Mouse (Mus musculus) brown adipose tissue, adult 24 weeks (tissue): ENCODE results near the gene Spag7. TPM values are rescaled to one million over a fixed set of nuclear protein-coding genes. Genes with fewer than 3 reads are reported as not detected.
A peak's percentile ranks its signal among the peaks of the same experiment; 100 is the strongest.

Experiments used
- H3K27ac ChIP-seq: fragments of 200-500 bp; replicated peaks from 2 replicates; pipeline ENCODE4 v1.5.1; 2012; ENCODE audit warnings: low read depth, mild to moderate bottlenecking, low read length
- H3K4me1 ChIP-seq: fragments of 200-500 bp; 2 replicates; pipeline ENCODE4 v1.6.1; 2012; ENCODE audit warnings: low read length, mixed read lengths; ENCODE audit not compliant: control insufficient read depth, insufficient read depth, insufficient read length
- H3K4me3 ChIP-seq: fragments of 200-500 bp; 2 replicates; pipeline ENCODE4 v1.5.1; 2012; ENCODE audit warnings: low read depth, mild to moderate bottlenecking, low read length, moderate library complexity; ENCODE audit not compliant: insufficient read depth
- polyA plus RNA-seq: library from polyadenylated mRNA; stranded (reverse); fragments of >200 nt; gene quantifications from 2 replicates; pipeline ENCODE4 v1.2.4, GENCODE M21; 2012; ENCODE audit not compliant: missing spikeins, insufficient read depth, insufficient read length

The Spag7 gene
- polyA plus RNA-seq, 1 experiment: 107 TPM

GRCm38 (mm10) chr11:70626877-70627276 lies 42.3 kb downstream of the Spag7 start:
- Histone ChIP-seq H3K4me1 (no peaks in the 10 kb centered on the region), H3K27ac (no peak overlapping the region), H3K4me3 (no peak overlapping the region)

- Histone ChIP-seq H3K27ac (no peak overlapping the region), H3K4me3 (no peak overlapping the region), H3K4me1 (no peaks in the 10 kb centered on the region)
Measured at GRCm38 (mm10) chr11:70625473-70625872, 43.7 kb downstream of the Spag7 start.

DNA sequence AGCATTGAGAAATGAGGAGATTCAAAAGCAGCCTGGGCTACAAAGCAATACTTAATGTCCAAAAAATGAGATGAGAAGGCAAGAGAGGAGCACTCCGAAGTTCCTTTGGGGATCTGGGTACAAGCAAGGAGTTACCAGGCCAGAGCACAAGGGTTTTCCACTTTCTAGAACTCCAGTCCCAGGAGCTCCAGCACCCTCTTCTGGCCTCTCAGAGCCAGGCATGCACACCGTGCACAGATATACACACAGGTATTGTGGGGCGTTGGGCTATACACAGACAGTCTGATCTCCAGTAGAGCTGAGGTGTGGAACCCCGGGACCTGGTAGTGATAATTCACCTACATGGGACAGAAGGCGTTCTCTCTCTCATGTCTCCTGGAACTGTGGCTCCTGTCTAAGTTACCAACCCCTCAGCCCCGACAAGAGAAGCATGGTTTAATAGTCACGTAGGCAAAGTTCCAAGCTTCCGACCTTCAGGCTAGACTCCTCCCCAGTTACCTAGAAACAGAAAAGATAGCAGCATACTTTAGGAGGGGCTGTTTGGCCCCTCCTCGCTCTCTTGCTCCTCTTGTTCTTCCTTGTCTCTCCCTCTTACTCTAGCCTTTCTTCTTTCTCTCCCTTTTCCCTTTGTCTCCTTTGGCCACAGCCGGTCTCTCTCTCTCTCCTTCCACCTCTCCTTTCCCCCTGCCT lies 46.0 kb downstream of the Spag7 start:
- no peak overlapping the region for H3K4me3 ChIP-seq
- no peak overlapping the region for H3K27ac ChIP-seq
- no peaks in the 10 kb centered on the region for H3K4me1 ChIP-seq

GRCm38 (mm10) chr11:70621972-70622814 lies 47.0 kb downstream of the Spag7 start:
- Histone ChIP-seq H3K27ac (no peak overlapping the region), H3K4me1 (no peaks in the 10 kb centered on the region), H3K4me3 (no peak overlapping the region)

DNA sequence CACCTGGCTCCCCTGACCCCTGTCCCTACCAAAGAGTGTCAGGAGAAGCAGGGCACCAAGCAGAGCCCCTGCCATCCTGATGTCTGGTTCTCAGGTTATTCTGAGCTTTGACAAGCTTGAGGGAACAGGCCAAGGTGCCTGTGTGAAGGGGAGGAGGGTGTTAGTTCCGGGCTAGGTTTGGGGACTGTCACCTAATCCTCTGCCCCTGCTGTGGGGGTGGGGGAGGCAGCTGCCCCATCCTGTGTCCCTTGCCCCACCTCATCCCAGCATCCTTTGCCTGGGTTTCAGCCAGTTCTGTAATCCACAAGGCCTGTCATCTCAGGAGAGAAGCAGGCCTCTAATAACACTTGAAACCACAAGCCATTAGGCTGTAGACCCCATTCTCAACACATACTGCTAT lies 50.1 kb downstream of the Spag7 start, which contains the start of gene Chrne:
Gene Chrne, minus strand, starts transcription at position 116 of the 400 bp plus-strand sequence.
- Histone ChIP-seq H3K4me1 (no peaks in the 10 kb centered on the region), H3K27ac (no peak within 1 kb of the TSS)

DNA sequence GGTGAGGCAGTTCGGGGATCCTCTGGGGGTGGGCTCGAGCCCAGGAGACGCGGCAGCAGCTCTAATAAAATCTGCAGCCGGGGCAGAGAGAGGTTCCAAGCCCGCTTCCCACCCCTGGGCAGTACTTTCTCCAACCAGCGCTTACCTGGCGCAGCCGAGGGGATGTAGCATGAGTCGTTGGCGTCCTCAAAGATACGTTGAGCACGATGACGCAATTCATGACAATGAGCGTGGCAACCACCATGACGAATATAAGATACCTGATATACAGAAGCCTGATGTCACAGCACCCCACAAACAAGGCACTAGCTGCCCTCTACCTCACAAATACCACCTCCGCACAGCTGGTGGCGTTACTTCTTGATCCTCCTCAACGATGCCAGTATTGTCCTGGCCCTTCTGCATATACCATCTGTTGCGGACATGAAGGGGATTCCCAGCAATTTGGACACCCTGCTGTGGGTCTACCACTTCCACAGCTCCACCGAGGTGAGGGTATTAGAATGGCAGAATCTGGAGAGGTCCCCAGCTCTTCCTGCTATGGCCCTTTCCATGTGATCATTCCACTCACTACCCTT lies 53.6 kb downstream of the Spag7 start, which contains the start of gene 4930544D05Rik:
Gene 4930544D05Rik, plus strand, starts transcription at position 333 of the 578 bp plus-strand sequence.
- Histone ChIP-seq H3K27ac (no peak within 1 kb of the TSS), H3K4me1 (no peaks in the 10 kb centered on the region)

More for the DNA sequence above, 50.1 kb downstream of the Spag7 start, which contains the start of gene Chrne:
- no peak within 1 kb of the TSS for H3K4me3 ChIP-seq

DNA sequence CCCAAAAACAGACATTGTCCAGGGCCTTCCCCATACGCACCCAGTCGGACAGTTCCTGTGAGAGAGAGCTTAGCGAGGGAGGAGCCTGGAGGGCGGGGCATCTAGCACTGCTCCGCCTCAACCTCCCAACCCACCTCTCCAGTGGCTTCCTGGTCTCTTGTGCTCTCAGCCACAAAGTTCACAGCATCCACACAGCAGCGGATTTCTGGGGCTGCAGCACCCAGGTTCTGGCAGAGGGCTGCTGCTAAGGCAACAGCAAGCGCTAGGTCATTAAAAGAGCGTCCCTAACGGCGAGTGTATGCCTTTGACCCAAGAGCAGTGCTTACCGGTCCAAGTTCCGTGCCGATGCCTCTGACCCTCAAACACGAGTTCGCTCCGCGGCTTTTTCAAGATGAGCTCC lies 54.1 kb downstream of the Spag7 start:
- Histone ChIP-seq H3K4me1 (no peaks in the 10 kb centered on the region), H3K27ac (no peak overlapping the region), H3K4me3 (peak overlapping the region; percentile 56)

More for the DNA sequence above, 53.6 kb downstream of the Spag7 start, which contains the start of gene 4930544D05Rik:
- H3K4me3 ChIP-seq: peak within 1 kb of the TSS; percentile 56

Other genes with a start within 250 kb of the Spag7 start
- gene Arrb2, start 236.8 kb downstream of the Spag7 start, polyA plus RNA-seq: 8.2 and 13.4 TPM in 2 replicates
- 15.0 and 16.7 TPM in 2 replicates for gene Med11, start 217.5 kb downstream of the Spag7 start, polyA plus RNA-seq
- gene Zmynd15, start 210.0 kb downstream of the Spag7 start, polyA plus RNA-seq: 0.42 TPM in 1 of 2 replicates, not detected in the other
- gene Cxcl16, start 209.4 kb downstream of the Spag7 start, polyA plus RNA-seq: 5.0 TPM in 2 replicates
- not detected in 2 replicates for gene Tm4sf5, start 164.2 kb downstream of the Spag7 start, polyA plus RNA-seq
- gene Vmo1, start 154.8 kb downstream of the Spag7 start, polyA plus RNA-seq: not detected in 2 replicates
- not detected in 2 replicates for gene Gltpd2, start 150.2 kb downstream of the Spag7 start, polyA plus RNA-seq
- 221 and 229 TPM in 2 replicates for gene Psmb6, start 144.0 kb downstream of the Spag7 start, polyA plus RNA-seq
- not detected in 2 replicates for gene Gm40193, start 136.5 kb downstream of the Spag7 start, polyA plus RNA-seq
- 2.2 and 5.9 TPM in 2 replicates for gene Pld2, start 129.4 kb downstream of the Spag7 start, polyA plus RNA-seq
- 14.5 and 18.5 TPM in 2 replicates for gene Mink1, start 106.5 kb downstream of the Spag7 start, polyA plus RNA-seq
- gene 4930544D05Rik, start 53.6 kb downstream of the Spag7 start, polyA plus RNA-seq: not detected in 2 replicates
- not detected in 2 replicates for gene Chrne, start 50.2 kb downstream of the Spag7 start, polyA plus RNA-seq
- not detected in 2 replicates for gene Gp1ba, start 30.3 kb downstream of the Spag7 start, polyA plus RNA-seq
- 44.0 and 52.3 TPM in 2 replicates for gene Rnf167, start 22.2 kb downstream of the Spag7 start, polyA plus RNA-seq
- gene Slc25a11, start 21.9 kb downstream of the Spag7 start, polyA plus RNA-seq: 166 and 170 TPM in 2 replicates
- gene Pfn1, start 14.8 kb downstream of the Spag7 start, polyA plus RNA-seq: 244 and 265 TPM in 2 replicates
- gene Eno3, start 12.2 kb downstream of the Spag7 start, polyA plus RNA-seq: 40.8 and 79.3 TPM in 2 replicates
- 15.8 and 16.3 TPM in 2 replicates for gene Camta2, start 18.7 kb upstream of the Spag7 start, polyA plus RNA-seq
- 15.7 and 24.0 TPM in 2 replicates for gene Inca1, start 30.7 kb upstream of the Spag7 start, polyA plus RNA-seq
- 93.8 and 106 TPM in 2 replicates for gene Kif1c, start 31.1 kb upstream of the Spag7 start, polyA plus RNA-seq
- 3.5 and 5.5 TPM in 2 replicates for gene Zfp3, start 94.8 kb upstream of the Spag7 start, polyA plus RNA-seq
- not detected in 2 replicates for gene Scimp, start 143.2 kb upstream of the Spag7 start, polyA plus RNA-seq
- gene Rabep1, start 175.4 kb upstream of the Spag7 start, polyA plus RNA-seq: 20.5 and 22.8 TPM in 2 replicates